Mouse (Mus musculus) stomach, adult 2 months (tissue): Measurements from ENCODE around the gene Mrgprf. TPM values are rescaled to one million over a fixed set of nuclear protein-coding genes. Genes with fewer than 3 reads are reported as not detected.

Source experiments
- polyA plus RNA-seq: library from polyadenylated mRNA; depleted of rRNA; stranded (reverse); fragments of >200 nt; gene quantifications from 2 replicates; pipeline ENCODE4 v1.2.3, GENCODE M21; 2012; rRNA removed

Gene Mrgprf
- 50.9 and 61.2 TPM in 2 replicates for polyA plus RNA-seq

GRCm38 (mm10) chr7:145300321-145301007, at the start of gene Mrgprf:
Mrgprf (plus strand) TSS chr7:145300828.

GRCm38 (mm10) chr7:145283487-145284187, 17.0 kb upstream of the Mrgprf start, which contains the start of gene Tpcn2:
Tpcn2 (minus strand) TSS chr7:145284011.

GRCm38 (mm10) chr7:145314785-145315411, 14.3 kb downstream of the Mrgprf start, which contains the start of gene Mrgprd:
Mrgprd (plus strand) TSS chr7:145314835.

Other genes starting within 250 kb of the Mrgprf start
- 1,064 and 1,747 TPM in 2 replicates for gene 1810010D01Rik, start 92.7 kb upstream of the Mrgprf start, polyA plus RNA-seq
- 8.2 and 8.6 TPM in 2 replicates for gene Tpcn2, start 16.8 kb upstream of the Mrgprf start, polyA plus RNA-seq
- not detected in 2 replicates for gene Mrgprd, start 14.0 kb downstream of the Mrgprf start, polyA plus RNA-seq